Mouse (Mus musculus): ENCODE measurements around the gene Tinf2. TPM values are rescaled to one million over a fixed set of nuclear protein-coding genes. Genes with fewer than 3 reads are reported as not detected.
A peak's percentile ranks its signal among the peaks of the same experiment; 100 is the strongest.

The Tinf2 gene
- polyA plus RNA-seq, 1 experiment from 2014 or later = 28.0 TPM

DNA sequence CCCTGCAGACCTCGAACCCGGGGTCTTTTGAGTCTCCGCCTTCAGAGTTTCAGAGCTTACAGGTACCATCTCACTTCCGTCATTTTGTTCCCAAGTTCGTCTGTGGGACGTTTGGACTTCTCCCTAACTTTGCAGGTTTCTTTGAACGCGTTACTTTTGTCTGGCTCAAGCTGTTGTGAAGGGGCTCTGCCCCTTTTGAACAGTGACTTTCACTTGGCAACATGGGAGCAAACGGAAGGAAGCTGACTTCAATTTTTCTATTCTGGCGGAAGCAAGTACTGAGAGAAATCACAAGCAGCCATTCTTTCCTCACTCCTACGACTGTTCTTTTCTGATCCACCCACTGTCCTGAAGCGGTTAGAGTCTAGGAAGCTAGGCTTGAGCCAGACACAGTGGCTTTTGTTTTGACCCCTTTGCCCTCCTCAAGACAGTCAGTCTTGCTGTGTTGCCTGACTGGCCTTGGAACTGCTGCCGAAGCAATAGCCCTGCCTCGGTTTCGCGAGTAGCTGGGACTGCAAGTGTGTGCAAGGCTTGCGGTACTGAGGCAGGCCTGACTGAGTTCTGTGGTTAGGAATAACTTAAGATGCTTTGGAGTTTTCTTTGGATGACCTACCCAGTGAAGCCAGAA lies 37.2 kb downstream of the Tinf2 start:
- no peaks in the 10 kb centered on the region for H3K9me3 ChIP-seq
- no peaks in the 10 kb centered on the region for H3K27me3 ChIP-seq
- WGBS = 32% methylated on average over 17 of the region's 17 CpGs
- ATAC-seq (ENCODE audit: low FRiP score) = no peak
- H3K36me3 ChIP-seq = peaks cover 27% of the 10 kb centered on the region
- H3K4me3 ChIP-seq = peak overlapping the region; percentile 97
- H3K9ac ChIP-seq = peak overlapping the region; percentile 93
- H3K4me1 ChIP-seq (replicated peaks) = peaks cover 32% of the 10 kb centered on the region
- H3K27ac ChIP-seq = no peak overlapping the region
- peak overlapping the region; percentile 88 for H3K4me2 ChIP-seq

DNA sequence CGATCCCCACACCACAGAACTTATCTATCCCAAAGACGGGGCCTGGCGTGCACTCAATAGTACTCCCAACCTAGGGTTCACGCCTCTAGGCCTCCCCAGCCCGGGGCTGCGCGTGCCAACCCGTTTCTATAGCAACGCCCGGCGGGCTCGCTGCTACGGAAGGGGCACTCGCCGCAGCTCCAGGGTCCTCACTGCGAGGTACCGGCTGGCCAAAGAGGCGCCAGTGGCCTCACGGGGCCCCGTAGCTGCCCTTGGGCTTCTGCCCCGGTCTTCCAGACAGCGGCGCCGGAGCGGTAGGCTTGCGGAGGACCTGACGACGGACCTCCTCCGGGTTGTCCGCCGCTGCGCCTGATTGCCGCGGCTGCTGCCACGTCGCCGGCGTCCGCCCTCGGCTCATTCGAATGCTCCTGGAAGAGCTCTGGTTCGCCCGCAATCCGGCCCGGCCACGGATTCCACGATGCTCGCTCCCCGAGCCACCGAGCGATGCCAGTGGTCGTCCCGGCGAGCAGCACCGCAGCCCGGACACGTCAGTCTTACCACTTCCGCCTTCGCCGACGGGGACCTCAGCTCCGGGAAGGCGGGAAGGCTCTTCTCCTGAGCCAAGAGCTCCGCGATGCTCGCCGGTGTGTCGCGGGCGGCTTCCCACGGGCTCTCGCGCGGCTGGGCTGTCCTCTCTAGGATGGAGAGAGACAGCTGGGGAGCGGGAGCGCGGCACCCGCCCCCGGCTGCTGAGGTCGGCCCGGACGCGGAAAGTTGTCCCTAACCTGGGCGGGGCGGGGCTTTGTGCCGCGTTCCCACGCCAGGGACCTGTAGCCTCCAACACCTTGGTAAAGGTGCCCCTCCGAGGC lies 38.3 kb downstream of the Tinf2 start, which contains the start of gene Tm9sf1:
TSS of gene Tm9sf1 (minus strand) at position 747 of the 848 bp plus-strand sequence.
- peak; percentile 91 for ATAC-seq (ENCODE audit: low FRiP score)
- no peaks in the 10 kb centered on the region for H3K27me3 ChIP-seq
- WGBS = under 1% methylated on average over 89 of the region's 89 CpGs
- no peaks in the 10 kb centered on the region for H3K9me3 ChIP-seq
- H3K4me2 ChIP-seq = peak within 1 kb of the TSS; percentile 88
- H3K4me1 ChIP-seq (replicated peaks) = peaks cover 32% of the 10 kb centered on the region
- H3K36me3 ChIP-seq = peaks cover 38% of the 10 kb centered on the region
- peak within 1 kb of the TSS; percentile 93 for H3K9ac ChIP-seq
- H3K27ac ChIP-seq = peak within 1 kb of the TSS; percentile 96
- H3K4me3 ChIP-seq = peak within 1 kb of the TSS; percentile 97

DNA sequence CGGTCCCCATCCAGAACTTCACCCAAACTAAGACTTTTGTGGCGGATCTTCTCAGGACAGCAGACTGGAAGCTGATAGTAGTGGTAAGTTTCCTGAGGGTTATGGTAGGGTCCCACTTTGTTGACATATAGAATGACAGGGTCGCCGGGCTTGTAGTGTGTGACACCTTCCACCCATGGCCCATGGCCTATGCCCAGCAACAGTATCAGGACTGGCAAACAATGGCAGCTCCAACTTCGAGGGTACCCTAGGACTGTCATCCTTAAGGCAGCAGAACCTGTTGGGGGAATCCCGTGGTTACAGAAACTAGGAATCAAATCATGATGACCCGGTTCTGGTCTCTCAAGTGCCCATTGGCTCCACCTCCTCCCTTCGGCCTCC lies 39.0 kb downstream of the Tinf2 start:
- Histone ChIP-seq H3K36me3 (peaks cover 44% of the 10 kb centered on the region), H3K4me3 (peak overlapping the region; percentile 97), H3K9me3 (no peaks in the 10 kb centered on the region), H3K27ac (peak overlapping the region; percentile 96), H3K4me2 (peak overlapping the region; percentile 88), H3K27me3 (no peaks in the 10 kb centered on the region), H3K4me1 (replicated peaks) (peaks cover 32% of the 10 kb centered on the region), H3K9ac (peak overlapping the region; percentile 93)
- peak; percentile 67 for ATAC-seq (ENCODE audit: low FRiP score)
- 21% methylated on average over 8 of the region's 8 CpGs for WGBS

DNA sequence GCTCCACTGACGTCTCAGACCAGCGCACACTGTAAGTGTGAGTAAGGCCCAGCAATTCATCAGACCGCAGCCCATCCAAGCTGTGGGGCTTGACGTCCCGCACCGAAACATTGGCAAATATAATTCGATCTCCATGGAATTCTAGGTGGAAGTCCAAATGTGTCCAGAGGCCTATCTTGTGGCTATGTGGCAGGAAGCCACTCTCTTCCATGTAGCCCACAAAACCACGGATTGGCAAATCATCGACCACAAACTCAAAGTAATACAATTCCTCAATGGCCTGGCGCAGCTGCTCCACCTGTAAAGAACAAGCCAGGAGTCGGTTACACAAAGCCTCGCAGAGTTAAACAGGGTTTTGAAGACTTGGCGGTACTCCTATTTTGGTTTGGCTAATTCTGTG lies 40.3 kb downstream of the Tinf2 start:
- no peaks in the 10 kb centered on the region for H3K9me3 ChIP-seq
- H3K4me3 ChIP-seq = no peak overlapping the region
- no peak for ATAC-seq (ENCODE audit: low FRiP score)
- peaks cover 34% of the 10 kb centered on the region for H3K4me1 ChIP-seq (replicated peaks)
- H3K9ac ChIP-seq = no peak overlapping the region
- WGBS = 96% methylated on average over 13 of the region's 13 CpGs
- no peak overlapping the region for H3K27ac ChIP-seq
- peaks cover 52% of the 10 kb centered on the region for H3K36me3 ChIP-seq
- H3K27me3 ChIP-seq = no peaks in the 10 kb centered on the region
- H3K4me2 ChIP-seq = no peak overlapping the region

GRCm38 (mm10) chr14:55640816-55641215 lies 40.8 kb downstream of the Tinf2 start:
- ATAC-seq (ENCODE audit: low FRiP score) = no peak
- 96% methylated on average over 14 of the region's 14 CpGs for WGBS
- H3K36me3 ChIP-seq = peaks cover 54% of the 10 kb centered on the region

DNA sequence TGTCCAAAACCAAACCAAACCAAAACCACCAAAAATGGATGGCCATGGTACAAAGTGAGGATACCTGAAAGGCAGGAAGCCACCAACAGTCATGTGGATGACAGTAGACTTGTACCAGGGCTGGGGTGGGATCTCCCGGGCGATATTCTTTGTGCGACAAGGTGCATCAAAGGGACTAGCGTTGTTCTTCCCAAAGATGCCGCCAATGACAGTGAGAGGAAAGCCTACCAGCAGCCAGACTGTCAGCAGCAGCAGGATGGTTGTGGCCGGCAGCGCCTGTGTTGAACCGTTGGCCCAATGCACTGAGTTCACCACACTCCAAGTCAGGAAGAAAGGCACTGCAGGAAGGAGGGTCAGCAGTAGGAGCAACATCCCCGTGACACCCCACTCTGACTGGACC lies 43.8 kb downstream of the Tinf2 start, which contains the start of gene Gm49378:
TSS of gene Gm49378 (minus strand) at position 101 of the 400 bp plus-strand sequence.
- H3K36me3 ChIP-seq = peaks cover 68% of the 10 kb centered on the region
- no peak within 1 kb of the TSS for H3K27ac ChIP-seq
- no peak within 1 kb of the TSS for H3K4me2 ChIP-seq
- no peaks in the 10 kb centered on the region for H3K27me3 ChIP-seq
- no peak within 1 kb of the TSS for H3K4me3 ChIP-seq
- ATAC-seq (ENCODE audit: low FRiP score) = no peak
- 94% methylated on average over 9 of the region's 9 CpGs for WGBS
- peaks cover 35% of the 10 kb centered on the region for H3K4me1 ChIP-seq (replicated peaks)
- 0 out of 2 replicates have a peak within 1 kb of the TSS, but pooled peaks have one; percentile 24 for H3K9ac ChIP-seq
- no peaks in the 10 kb centered on the region for H3K9me3 ChIP-seq

More at GRCm38 (mm10) chr14:55640816-55641215, 40.8 kb downstream of the Tinf2 start:
- no peak overlapping the region for H3K27ac ChIP-seq
- no peaks in the 10 kb centered on the region for H3K9me3 ChIP-seq
- H3K27me3 ChIP-seq = no peaks in the 10 kb centered on the region
- no peak overlapping the region for H3K9ac ChIP-seq
- no peak overlapping the region for H3K4me3 ChIP-seq
- H3K4me2 ChIP-seq = no peak overlapping the region
- H3K4me1 ChIP-seq (replicated peaks) = peaks cover 38% of the 10 kb centered on the region

DNA sequence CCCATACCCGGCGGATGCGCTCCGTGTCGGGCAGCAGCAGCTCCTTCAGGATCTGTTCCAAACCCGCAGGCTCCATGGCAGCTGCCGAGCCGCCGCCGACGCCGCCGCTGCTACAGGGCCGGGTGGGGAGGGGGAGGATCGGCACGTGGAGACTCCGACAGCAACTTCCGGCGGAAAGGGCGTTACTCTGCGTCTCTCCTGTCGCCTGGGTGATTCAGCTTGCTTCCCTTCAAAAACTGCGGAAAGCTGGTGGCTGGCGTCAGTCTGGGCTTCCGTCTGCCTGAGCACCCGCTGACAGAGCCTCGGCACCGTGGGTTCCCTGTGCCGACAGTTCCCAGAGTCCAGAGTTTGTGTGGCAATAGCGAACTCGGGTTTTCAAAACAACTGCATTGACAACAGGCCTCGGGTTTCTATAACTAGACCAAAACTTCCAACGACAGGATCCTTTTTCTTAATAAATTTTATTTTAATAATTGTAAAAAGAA lies 46.1 kb downstream of the Tinf2 start, which contains the start of gene Ipo4:
TSS of gene Ipo4 (minus strand) at position 435 of the 485 bp plus-strand sequence.
- H3K36me3 ChIP-seq = peaks cover 80% of the 10 kb centered on the region
- peak within 1 kb of the TSS; percentile 87 for H3K27ac ChIP-seq
- peak within 1 kb of the TSS; percentile 89 for H3K9ac ChIP-seq
- H3K9me3 ChIP-seq = no peaks in the 10 kb centered on the region
- peaks cover 20% of the 10 kb centered on the region for H3K4me1 ChIP-seq (replicated peaks)
- 2% methylated on average over 33 of the region's 33 CpGs for WGBS
- H3K4me3 ChIP-seq = peak within 1 kb of the TSS; percentile 73
- no peaks in the 10 kb centered on the region for H3K27me3 ChIP-seq
- H3K4me2 ChIP-seq = peak within 1 kb of the TSS; percentile 93
- ATAC-seq (ENCODE audit: low FRiP score) = peak; percentile 88

DNA sequence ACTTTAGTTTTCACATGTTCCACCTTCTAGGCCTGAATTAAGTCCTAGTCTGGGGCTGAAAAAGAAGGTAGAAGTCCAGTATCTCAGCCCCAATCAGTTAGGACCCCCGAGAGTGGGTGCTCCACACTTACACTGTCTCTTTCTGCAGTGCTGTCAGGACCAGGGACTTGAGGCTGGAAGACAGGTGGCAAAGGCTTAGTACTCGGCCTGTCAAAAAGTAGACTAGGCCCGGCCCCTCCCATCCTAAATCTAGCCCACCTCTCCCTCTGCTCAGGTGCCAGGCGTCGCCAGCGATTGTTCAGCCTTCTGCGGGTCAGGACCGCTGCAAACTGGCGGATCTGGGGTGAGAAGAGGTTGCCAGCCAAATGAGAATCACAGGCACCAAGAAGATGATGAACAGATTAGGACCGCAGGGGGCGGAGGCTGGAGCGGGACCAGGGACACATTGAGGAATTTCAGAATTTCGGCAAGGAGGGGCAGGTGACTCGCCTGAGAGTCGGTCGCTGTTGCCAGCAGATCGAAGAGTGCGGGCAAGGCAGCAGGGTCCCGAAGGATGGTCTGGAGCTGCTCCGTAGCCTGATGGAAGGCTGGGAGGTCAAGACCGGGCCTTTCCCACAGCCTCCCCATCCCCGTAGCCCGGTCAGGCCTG lies 46.6 kb downstream of the Tinf2 start:
- Histone ChIP-seq H3K27me3 (no peaks in the 10 kb centered on the region), H3K27ac (peak overlapping the region; percentile 87), H3K4me2 (peak overlapping the region; percentile 93), H3K4me1 (replicated peaks) (peaks cover 20% of the 10 kb centered on the region), H3K9me3 (no peaks in the 10 kb centered on the region), H3K36me3 (peaks cover 80% of the 10 kb centered on the region), H3K9ac (peak overlapping the region; percentile 89), H3K4me3 (peak overlapping the region; percentile 73)
- peak; percentile 76 for ATAC-seq (ENCODE audit: low FRiP score)
- 3% methylated on average over 23 of the region's 23 CpGs for WGBS

DNA sequence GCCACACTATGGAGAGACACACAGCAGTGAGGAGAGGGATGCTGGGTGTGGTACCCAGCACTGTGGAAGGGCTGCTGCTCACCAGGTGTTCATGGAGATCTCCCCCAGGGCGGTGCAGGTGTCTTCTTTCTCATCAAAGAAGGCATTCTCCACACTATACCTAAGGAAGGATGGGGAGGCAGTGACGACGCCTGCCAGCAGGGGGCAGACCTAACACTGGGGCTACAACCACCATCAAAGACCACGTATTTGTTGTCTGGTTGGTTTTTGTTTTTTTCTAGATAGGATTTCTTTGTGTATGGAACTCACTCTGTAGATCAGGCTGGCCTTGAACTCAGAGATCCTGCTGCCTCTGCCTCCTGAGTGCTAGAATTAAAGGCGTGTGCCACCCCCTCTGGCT lies 52.3 kb downstream of the Tinf2 start:
- WGBS = 57% methylated on average over 5 of the region's 5 CpGs
- Histone ChIP-seq H3K9me3 (no peaks in the 10 kb centered on the region), H3K4me3 (no peak overlapping the region), H3K4me1 (replicated peaks) (peaks cover 5% of the 10 kb centered on the region), H3K9ac (no peak overlapping the region), H3K36me3 (peaks cover 99% of the 10 kb centered on the region), H3K27ac (no peak overlapping the region), H3K4me2 (no peak overlapping the region), H3K27me3 (no peaks in the 10 kb centered on the region)
- no peak for ATAC-seq (ENCODE audit: low FRiP score)

GRCm38 (mm10) chr14:55628077-55628827 lies 53.4 kb downstream of the Tinf2 start:
- no peaks in the 10 kb centered on the region for H3K27me3 ChIP-seq
- H3K4me2 ChIP-seq = no peak overlapping the region
- peaks cover 99% of the 10 kb centered on the region for H3K36me3 ChIP-seq
- H3K27ac ChIP-seq = no peak overlapping the region
- no peak overlapping the region for H3K9ac ChIP-seq
- ATAC-seq (ENCODE audit: low FRiP score) = no peak
- H3K9me3 ChIP-seq = no peaks in the 10 kb centered on the region
- no peaks in the 10 kb centered on the region for H3K4me1 ChIP-seq (replicated peaks)
- 93% methylated on average over 27 of the region's 27 CpGs for WGBS
- H3K4me3 ChIP-seq = no peak overlapping the region
